Mouse (Mus musculus) megakaryocyte, embryonic 14.5 days (primary cell): ENCODE data around the gene 1700028P14Rik.

Experiments
- FLI1 ChIP-seq: IDR thresholded peaks from 2 replicates; pipeline ENCODE4 v1.6.1; 2012; ENCODE audit warnings: low read length, inconsistent platforms, mixed read lengths
- GATA1 ChIP-seq: IDR thresholded peaks from 3 replicates; pipeline ENCODE4 v1.6.1; 2012; ENCODE audit warnings: mixed read lengths, low read length, inconsistent platforms, borderline replicate concordance

GRCm38 (mm10) chr19:23543244-23544004 is 109.2 kb downstream of the 1700028P14Rik start:
- TF ChIP-seq GATA1 (no peak), FLI1 (no peak)
